Mouse (Mus musculus) MEL (cell line): Measurements from ENCODE around the gene Gm28305.

Experiments used
- CHD1 ChIP-seq: IDR thresholded peaks from 2 replicates; pipeline ENCODE4 v1.6.1; 2012; ENCODE audit warnings: low read depth, mild to moderate bottlenecking, inconsistent platforms, low read length, improper control_type of control experiment
- CHD2 ChIP-seq: IDR thresholded peaks from 2 replicates; pipeline ENCODE4 v1.6.1; 2011; ENCODE audit warnings: low read length, improper control_type of control experiment
- CTCF ChIP-seq, 3 experiments: IDR thresholded peaks in 2 of 3; conservative IDR thresholded peaks in 1 of 3; 2 replicates each; pipeline ENCODE4 v1.5.1; 2011 to 2012; ENCODE audit warnings: low read length in 3 of 3, low read depth in 2 of 3, mild to moderate bottlenecking in 2 of 3, improper control_type of control experiment in 1 of 3, inconsistent platforms in 1 of 3, mixed read lengths in 1 of 3, moderate library complexity in 1 of 3; ENCODE audit not compliant: control insufficient read depth in 1 of 3, insufficient read depth in 1 of 3, poor library complexity in 1 of 3, severe bottlenecking in 1 of 3
- E2F4 ChIP-seq: IDR thresholded peaks from 2 replicates; pipeline ENCODE4 v1.6.1; 2011; ENCODE audit warnings: low read depth, low read length, improper control_type of control experiment, borderline replicate concordance
- EP300 ChIP-seq, 2 experiments: IDR thresholded peaks; 2 replicates each; pipeline ENCODE4 v1.6.1; 2011; ENCODE audit warnings: improper control_type of control experiment in 2 of 2, low read length in 2 of 2, low read depth in 1 of 2, mild to moderate bottlenecking in 1 of 2
- ETS1 ChIP-seq: IDR thresholded peaks from 2 replicates; pipeline ENCODE4 v1.6.1; 2012; ENCODE audit warnings: low read depth, mild to moderate bottlenecking, inconsistent platforms, low read length, improper control_type of control experiment, moderate library complexity
- MYC ChIP-seq: IDR thresholded peaks from 2 replicates; pipeline ENCODE4 v1.6.1; 2011; ENCODE audit warnings: low read depth, mild to moderate bottlenecking, low read length, improper control_type of control experiment, moderate library complexity
- POLR2A ChIP-seq, 2 experiments: IDR thresholded peaks; 2 replicates each; pipeline ENCODE4 v1.6.1; 2011 to 2012; ENCODE audit warnings: low read length in 2 of 2, mild to moderate bottlenecking in 2 of 2, control low read depth in 1 of 2, improper control_type of control experiment in 1 of 2, low read depth in 1 of 2, moderate library complexity in 1 of 2; ENCODE audit not compliant: control insufficient read depth in 1 of 2, insufficient read depth in 1 of 2, poor library complexity in 1 of 2
- SIN3A ChIP-seq: IDR thresholded peaks from 2 replicates; pipeline ENCODE4 v1.6.1; 2012; ENCODE audit warnings: low read length, improper control_type of control experiment, inconsistent platforms
- TCF12 ChIP-seq: IDR thresholded peaks from 2 replicates; pipeline ENCODE4 v1.6.1; 2014; ENCODE audit warnings: low read depth, mild to moderate bottlenecking, inconsistent platforms, low read length, improper control_type of control experiment, moderate library complexity
- ZKSCAN1 ChIP-seq: IDR thresholded peaks from 2 replicates; pipeline ENCODE4 v1.6.1; 2012; ENCODE audit warnings: low read depth, mild to moderate bottlenecking, inconsistent platforms, low read length, improper control_type of control experiment, moderate library complexity
- ZMIZ1 ChIP-seq: IDR thresholded peaks from 2 replicates; pipeline ENCODE4 v1.6.1; 2012; ENCODE audit warnings: low read depth, mild to moderate bottlenecking, inconsistent platforms, low read length, improper control_type of control experiment, moderate library complexity

DNA sequence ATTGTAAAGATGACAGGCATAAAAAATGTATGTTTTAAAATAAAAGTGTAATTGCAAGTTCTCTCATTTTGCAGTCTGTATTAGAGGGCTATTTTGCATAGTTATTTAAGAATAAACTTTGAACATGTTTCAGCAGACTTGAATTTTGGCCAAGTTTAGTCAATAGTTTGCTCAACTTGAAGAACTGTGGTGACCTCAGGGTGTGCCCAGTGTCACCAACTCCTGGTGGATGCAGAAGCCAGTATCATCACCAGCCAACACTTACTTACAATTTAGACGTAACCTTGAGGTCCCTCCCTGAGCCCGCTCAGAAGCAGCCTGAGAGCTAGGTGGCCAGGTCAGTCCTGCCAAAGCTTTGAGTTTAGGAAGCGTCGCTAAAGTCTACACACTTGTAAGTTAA lies 3.2 kb downstream of the Gm28305 start:
- no peak for TF ChIP-seq ZMIZ1
- no peak for TF ChIP-seq ZKSCAN1
- no peak for TF ChIP-seq SIN3A
- TF ChIP-seq TCF12, result no peak
- no peak for TF ChIP-seq ETS1
- TF ChIP-seq EP300 (IDR thresholded peaks at IDR 0.05; ENCODE audit: low read depth in 1 of 2, low read length in 2 of 2), result no peak
- no peak for TF ChIP-seq CHD2
- TF ChIP-seq CHD1, result no peak
- TF ChIP-seq CTCF (IDR thresholded peaks at IDR 0.05 in 2 of 3, conservative IDR thresholded peaks at IDR 0.05 in 1 of 3; ENCODE audit: control insufficient read depth in 1 of 3, insufficient read depth in 1 of 3, low read depth in 2 of 3, low read length in 3 of 3, poor library complexity in 1 of 3, severe bottlenecking in 1 of 3), result no peak
- TF ChIP-seq POLR2A (IDR thresholded peaks at IDR 0.05; ENCODE audit: control insufficient read depth in 1 of 2, insufficient read depth in 1 of 2, low read depth in 1 of 2, low read length in 2 of 2, poor library complexity in 1 of 2), result no peak
- TF ChIP-seq MYC, result no peak
- TF ChIP-seq E2F4, result no peak
